Mouse (Mus musculus): ENCODE data around the gene 3110040N11Rik.
A peak's percentile ranks its signal among the peaks of the same experiment; 100 is the strongest.
"Not testable (repeated sequence)": the region's sequence is repeated elsewhere in the genome, so short reads cannot be mapped to it uniquely, and the experiment has no call there.

Gene 3110040N11Rik

GRCm38 (mm10) chr7:81789095-81789757 lies at the start of gene 3110040N11Rik:
3110040N11Rik (minus strand) TSS chr7:81789478.
- peak; percentile 73 to 78 for DNase-seq (ENCODE audit: low spot score in 2 of 2)

DNA sequence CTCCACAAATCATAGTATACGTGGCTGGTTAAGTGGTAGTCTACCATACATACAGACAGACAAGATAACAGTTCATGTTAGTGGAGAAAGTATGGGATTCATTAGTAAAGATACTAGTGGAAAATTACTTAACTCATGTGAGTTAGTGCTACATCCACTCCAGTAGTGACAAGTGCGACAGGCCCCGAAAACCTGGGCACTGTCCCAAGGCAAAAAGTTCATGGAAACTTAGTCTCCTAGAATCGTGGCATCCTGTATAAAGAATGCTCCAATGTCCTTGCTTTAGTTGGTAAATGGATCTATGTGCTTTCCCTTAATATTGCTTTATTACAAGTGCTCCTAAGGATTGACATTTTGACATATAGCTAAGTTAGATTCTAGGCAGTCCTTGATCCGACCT lies 48.5 kb upstream of the 3110040N11Rik start:
- not testable (repeated sequence) for DNase-seq (ENCODE audit: low spot score in 2 of 2)

DNA sequence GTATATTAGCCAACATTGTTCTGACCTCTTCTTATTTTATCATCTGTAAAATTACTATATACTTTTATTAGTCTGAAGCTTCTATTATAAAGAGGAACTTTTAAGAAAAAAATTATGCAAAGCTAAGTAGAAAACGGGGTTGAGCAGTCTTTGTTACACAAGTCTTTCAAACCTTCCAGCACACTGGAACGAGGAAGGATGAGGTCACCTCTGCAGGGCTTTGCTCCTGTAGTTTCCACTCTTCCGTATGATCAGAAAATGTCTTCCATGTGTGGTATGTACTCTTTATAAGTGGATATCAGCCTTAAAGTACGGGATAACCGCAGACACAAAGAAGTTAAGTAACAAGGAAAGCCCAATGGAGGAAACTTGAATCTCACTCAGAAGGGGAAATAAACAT lies 46.2 kb upstream of the 3110040N11Rik start:
- no peak for DNase-seq (ENCODE audit: low spot score in 2 of 2)

GRCm38 (mm10) chr7:81834847-81835246 lies 45.6 kb upstream of the 3110040N11Rik start:
- no peak for DNase-seq (ENCODE audit: low spot score in 2 of 2)

DNA sequence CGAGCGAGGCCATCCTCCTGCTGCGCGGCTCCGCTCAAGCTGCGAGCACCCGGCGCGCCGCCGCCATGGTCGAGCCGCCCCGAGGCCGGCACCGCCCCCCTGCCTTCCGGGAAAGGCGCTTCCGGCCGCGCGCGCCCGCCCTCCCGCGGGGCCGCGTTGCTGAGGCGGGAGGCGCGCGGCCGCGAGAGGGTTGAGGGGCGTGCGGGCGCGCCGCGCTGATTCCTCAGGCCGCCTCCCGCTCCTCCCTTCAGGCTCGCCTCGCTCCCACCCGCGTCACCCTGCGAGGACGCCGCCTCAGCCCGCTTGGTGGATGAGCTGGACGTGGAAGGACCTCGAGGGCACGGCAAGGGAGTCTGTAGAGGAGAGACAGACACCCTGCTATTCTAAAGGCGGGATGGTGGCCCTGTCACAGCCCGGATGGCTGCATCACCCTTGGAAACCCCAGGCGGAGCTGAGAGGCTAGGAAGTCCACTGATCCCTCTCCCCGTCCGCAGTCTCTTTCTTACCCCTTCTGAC lies 40.2 kb upstream of the 3110040N11Rik start, which contains the start of gene Btbd1:
TSS of gene Btbd1 (minus strand) at position 53 of the 516 bp plus-strand sequence.
- peak; percentile 84 for DNase-seq (ENCODE audit: low spot score in 2 of 2)

DNA sequence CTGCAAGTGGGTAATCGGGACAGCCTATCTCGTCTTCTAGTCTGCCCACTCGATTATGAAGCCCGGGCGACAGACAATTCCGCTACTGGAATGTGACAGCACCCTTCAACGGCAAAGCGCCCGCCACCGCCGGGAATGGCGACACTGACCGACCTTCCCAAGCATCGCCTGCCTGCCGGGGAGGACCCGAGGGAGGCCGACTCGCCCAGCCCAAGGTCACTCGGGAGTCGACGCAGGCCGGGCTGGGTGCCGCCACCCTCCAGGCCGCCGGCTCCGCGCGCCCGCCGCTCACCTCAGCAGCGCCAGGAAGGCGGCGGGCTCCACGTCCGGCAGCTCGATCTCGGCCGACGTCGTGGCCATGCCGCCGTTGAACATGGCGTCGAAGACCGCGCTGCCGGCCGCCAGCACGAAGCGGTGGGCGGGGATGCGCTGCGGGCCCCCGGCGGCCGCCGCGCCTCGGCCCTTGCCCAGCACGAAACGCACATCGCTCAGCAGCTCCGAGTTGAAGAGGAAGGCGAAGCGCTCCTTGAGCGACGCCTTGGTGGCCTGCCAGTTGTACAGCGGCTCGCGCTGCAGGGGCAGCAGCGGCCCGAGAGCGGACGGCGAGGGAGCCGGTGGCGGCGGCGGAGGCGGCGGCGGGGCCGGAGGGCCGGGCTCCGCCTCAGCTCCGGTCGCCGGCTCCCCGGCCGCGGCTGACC lies 39.6 kb upstream of the 3110040N11Rik start:
- DNase-seq (ENCODE audit: low spot score in 2 of 2), result peak; percentile 41 to 69

DNA sequence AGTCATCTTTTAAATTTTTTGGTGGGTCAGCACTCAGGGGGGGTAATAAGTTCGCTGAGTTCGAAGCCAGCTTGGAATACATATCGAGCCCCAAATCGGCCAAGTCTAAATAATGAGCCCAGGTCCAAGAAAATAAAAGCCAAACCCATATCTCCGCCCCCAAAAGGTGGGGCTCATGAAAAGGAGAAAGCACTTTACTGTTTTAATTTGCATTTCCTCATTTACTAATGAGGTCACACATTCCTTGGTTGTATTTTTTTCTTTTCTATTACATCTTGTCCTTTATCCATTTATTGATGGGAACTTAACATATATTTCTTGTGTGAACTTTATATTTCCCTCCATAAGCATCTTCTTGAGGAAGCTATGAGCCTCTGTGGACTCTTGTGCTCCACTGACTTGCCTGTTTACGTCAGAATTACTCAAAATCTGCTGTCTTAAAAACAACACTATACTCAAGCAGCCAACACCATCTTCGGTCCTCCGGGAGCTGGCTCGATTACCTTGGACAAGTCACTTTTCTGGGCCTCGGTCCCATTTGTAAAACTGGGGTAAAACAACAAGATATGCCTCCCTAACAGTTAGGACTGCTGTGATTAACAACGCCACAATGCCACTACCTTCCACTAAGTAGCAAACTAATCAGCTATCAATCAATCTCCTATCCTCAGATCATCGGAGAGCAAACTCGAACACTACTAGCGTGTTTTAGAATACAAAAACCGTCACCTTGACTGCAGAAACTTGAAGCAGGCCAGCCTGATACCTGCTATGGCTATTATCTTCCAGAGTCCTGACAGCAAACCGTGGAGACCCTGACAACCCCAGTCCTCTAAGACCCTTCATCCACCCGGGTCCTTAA lies 38.8 kb upstream of the 3110040N11Rik start:
- no peak for DNase-seq (ENCODE audit: low spot score in 2 of 2)

- DNase-seq (ENCODE audit: low spot score in 2 of 2), result no peak
Observed at GRCm38 (mm10) chr7:81825381-81825780, 36.1 kb upstream of the 3110040N11Rik start.

DNA sequence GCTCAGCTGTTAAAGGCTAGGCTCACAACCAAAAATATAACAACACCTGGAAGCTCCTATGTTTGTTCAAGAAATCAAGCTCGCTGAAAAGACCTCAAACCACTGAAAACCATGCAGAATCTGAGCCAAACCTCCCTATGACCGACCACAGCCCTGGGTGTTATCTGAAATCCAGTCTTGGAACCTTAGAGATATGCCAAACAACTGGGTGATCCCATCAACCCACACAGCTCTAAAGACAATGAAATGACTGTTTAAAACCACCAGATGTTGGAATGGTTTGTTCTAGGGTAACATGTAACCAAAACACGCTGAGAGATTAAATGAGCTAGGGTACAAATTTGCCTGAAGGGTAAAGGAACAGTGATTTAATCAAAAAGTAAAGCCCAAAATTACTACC lies 35.6 kb upstream of the 3110040N11Rik start:
- DNase-seq (ENCODE audit: low spot score in 2 of 2), result no peak

DNA sequence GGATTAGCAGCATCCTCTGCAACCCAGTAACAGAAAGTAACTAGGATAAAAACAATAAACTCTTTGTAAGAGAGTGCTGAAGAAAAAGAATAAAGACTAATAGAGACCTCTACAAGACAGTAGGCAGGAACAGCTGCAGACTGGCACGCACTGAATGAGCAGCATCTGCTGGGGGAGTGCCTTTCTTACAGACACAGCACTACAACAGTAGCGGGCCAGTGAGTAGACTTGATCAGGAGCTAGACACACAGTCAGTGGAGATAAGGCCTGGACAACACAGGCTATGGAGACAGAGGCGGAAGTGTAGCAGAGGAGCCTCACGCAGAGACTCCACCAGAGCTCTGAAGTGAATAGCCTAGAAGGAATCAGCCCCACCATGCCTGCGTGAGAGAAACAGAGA lies 16.8 kb upstream of the 3110040N11Rik start:
- DNase-seq (ENCODE audit: low spot score in 2 of 2), result no peak

DNA sequence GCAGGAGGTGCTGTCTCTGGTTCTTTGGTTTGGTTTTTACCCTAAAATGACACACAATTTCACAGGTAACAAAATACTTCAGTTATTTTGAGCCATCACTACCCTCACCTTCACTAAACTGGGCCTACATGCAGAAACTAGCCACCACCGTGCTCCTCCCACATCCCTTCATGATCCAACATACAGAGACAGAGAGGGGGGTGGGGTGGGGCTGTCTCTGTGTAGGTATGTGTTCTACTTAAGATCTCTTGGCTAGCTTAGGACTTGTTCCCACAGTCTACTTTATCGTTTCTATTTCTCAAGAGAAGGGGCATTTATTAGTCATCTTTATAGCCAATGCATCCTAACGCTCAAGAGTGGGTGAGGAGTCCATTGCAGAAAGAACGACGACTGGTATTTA lies 742 bp downstream of the 3110040N11Rik start:
- no peak for DNase-seq (ENCODE audit: low spot score in 2 of 2)

DNA sequence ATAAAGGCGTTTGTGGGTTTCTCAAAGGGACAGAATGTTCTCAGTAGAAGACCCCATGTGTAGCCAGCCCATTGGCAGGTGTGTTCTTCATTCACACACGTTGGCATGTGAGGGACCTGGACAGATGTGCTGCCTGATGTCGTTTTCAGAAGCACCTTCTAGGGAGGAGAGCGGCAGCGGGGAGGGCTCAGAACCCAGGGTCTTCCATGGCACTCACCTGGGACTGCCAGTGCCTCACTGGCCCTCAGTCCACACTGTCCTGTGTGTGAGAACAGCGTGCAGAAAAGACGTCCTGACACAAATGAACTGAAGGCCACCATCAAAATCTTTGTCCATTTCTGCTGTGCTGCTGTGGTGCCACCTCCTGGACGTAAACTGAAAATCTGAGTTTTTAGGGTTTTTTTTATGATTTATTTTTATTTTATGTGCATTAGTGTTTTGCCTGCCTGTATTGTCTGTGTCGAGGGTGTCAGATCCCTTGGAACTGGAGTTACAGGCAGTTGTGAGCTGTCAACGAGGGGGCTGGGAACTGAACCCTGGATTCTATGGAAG lies 11.5 kb downstream of the 3110040N11Rik start:
- no peak for DNase-seq (ENCODE audit: low spot score in 2 of 2)

DNA sequence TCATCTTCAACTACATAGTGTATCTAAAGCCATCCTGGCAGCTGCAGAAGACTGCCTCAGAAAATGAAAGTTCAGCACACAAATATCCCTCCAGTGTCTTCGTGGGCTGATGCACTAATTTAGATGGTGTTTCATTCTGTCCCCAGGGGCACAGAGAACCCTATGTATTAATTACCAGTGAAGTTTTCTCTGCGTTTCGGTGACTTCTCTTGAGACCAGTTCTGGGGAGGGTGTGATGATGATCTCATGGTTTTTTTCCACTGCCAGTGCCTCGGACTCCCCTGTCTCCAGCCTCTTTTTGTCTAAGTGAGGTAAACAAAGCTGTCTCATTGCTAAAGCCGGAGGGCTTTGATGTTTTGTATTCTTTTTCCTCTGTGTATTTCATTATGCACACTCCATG lies 14.0 kb downstream of the 3110040N11Rik start:
- DNase-seq (ENCODE audit: low spot score in 2 of 2), result no peak

GRCm38 (mm10) chr7:81772786-81773539 lies 16.3 kb downstream of the 3110040N11Rik start:
- DNase-seq (ENCODE audit: low spot score in 2 of 2), result no peak

DNA sequence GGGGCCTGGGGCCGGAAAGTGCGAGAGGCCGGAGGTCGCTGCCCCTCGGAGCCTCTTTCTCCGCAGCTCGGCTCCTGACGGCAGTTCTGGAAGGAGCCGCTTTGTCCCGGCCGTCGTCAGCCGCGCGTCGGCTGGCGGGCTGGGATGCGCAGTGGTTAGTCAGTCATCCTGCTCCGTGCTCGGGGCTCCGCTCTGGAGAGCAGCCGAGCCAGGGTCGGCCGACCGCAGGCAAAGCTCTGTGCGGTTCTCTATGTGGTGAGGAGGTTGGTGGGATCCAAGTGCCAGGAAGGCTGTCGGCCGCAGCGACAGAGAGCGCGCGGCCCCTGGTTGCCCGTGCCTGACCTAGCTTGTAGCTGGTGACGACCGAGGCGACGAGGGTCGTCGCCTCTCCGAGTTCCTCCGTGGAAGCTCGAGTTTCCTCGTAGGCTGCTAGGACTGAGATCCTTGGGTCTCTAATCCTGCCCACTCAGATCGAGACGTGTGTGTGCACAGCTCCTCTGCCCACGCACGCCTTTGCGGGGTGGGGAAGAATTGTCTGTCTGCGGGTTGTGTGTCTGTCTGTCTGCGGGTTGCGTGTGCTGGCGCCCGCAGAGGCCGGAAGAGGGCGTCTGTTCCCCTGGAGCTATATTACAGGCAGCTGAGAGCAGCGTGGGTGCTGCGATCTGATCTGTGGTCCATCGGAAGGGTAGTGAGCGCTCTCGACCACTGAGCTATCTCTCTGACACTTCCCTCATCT lies 26.0 kb downstream of the 3110040N11Rik start:
- DNase-seq (ENCODE audit: low spot score in 2 of 2), result peak in 1 of 2 experiments; percentile 21

- peak; percentile 81 to 92 for DNase-seq (ENCODE audit: low spot score in 2 of 2)
Observed at GRCm38 (mm10) chr7:81762180-81763109, 26.8 kb downstream of the 3110040N11Rik start, which contains the start of gene Ramac. Ramac (plus strand) TSS chr7:81762925.

DNA sequence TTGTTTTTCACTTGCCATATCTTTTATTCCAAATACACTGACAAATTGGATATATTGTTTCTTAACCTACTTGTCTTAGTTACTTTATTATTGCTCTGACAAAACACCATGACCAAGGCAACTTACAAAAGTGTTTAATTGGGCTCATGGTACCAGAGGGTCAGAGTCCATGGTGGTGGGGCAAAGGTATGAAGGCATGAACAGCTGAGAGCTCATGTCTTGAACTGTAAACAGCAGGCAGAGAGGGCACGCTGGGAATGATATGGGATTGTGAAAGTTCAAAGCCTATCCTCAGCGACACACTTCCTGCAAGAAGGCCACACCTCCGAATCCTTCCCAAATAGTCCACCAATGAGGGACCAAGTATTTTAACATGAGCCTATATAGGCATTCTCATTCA lies 41.3 kb downstream of the 3110040N11Rik start:
- DNase-seq (ENCODE audit: low spot score in 2 of 2), result no peak

DNA sequence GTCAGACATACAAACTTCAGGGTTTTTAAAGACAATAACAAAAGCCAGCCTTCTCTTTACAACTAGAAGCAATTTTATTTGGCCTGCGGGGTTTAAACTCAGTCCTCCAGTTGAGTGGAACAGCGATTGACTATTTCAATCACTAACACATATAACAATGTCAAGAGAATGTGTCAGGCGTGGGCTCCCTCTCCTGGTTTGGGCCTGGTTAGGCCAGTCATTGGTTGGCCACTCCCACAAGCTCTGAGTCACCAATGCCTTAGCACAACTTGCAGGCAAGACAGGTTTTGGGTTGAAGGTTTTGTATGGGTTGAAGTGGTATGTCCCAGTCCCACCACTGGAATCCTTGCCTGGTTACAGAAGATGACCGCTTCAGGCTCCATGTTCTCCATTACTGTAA lies 45.1 kb downstream of the 3110040N11Rik start:
- no peak for DNase-seq (ENCODE audit: low spot score in 2 of 2)

GRCm38 (mm10) chr7:81740010-81740409 lies 49.3 kb downstream of the 3110040N11Rik start:
- DNase-seq (ENCODE audit: low spot score in 2 of 2), result no peak
